Mouse (Mus musculus) gastrocnemius, adult 2 months (tissue): ENCODE data around the gene Pcsk2. TPM values are rescaled to one million over a fixed set of nuclear protein-coding genes. Genes with fewer than 3 reads are reported as not detected.

Experiments used
- DNase-seq: peaks from one replicate; pipeline ENCODE4 v3.0.0; 2022
- H3K27ac ChIP-seq: fragments of 200-600 bp; 2 replicates; pipeline ENCODE4 v1.8.1; 2022; ENCODE audit warnings: mild to moderate bottlenecking
- H3K4me3 ChIP-seq: fragments of 200-600 bp; 2 replicates; pipeline ENCODE4 v1.8.1; 2022; ENCODE audit warnings: mild to moderate bottlenecking, moderate library complexity
- CTCF ChIP-seq: fragments of 200-600 bp; IDR thresholded peaks from 2 replicates; pipeline ENCODE4 v1.8.1; 2022; ENCODE audit warnings: antibody characterized with exemption, mild to moderate bottlenecking, moderate library complexity
- intact Hi-C: fragments of 180-260 bp; cut with DNase I; formaldehyde crosslinking; loops from one replicate; pipeline ENCODE4 v1.15.1; 2025
- total RNA-seq, 2 experiments: library from RNA; stranded (reverse); gene quantifications; 2 replicates each; pipeline ENCODE4 v1.2.3; 2021

Gene Pcsk2
- total RNA-seq, 2 experiments from 2014 or later, result not detected

DNA sequence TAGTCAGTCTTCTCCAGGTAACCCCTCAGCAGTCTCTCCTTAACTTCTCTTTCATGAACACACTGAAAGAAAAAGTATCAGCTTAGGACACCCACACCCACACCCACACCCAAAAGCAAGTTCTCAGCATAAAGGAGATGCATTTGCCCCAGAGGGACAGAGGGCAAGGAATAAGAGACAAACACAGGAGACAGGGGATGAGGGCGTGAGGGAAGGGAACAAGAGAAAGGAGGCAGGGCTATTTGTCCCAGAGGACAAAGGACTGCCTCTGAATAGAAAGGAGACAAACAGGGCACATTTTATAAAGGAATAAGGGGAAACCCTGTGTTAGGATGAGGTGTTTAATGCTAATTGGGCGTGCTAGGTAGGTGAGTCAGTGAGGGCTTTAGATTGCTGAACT lies 133.6 kb downstream of the Pcsk2 start:
- intact Hi-C loops, result no loop called here
- no peak for TF ChIP-seq CTCF
- DNase-seq, result no peak
- H3K4me3 ChIP-seq, result no peak overlapping the region
- no peak overlapping the region for H3K27ac ChIP-seq

DNA sequence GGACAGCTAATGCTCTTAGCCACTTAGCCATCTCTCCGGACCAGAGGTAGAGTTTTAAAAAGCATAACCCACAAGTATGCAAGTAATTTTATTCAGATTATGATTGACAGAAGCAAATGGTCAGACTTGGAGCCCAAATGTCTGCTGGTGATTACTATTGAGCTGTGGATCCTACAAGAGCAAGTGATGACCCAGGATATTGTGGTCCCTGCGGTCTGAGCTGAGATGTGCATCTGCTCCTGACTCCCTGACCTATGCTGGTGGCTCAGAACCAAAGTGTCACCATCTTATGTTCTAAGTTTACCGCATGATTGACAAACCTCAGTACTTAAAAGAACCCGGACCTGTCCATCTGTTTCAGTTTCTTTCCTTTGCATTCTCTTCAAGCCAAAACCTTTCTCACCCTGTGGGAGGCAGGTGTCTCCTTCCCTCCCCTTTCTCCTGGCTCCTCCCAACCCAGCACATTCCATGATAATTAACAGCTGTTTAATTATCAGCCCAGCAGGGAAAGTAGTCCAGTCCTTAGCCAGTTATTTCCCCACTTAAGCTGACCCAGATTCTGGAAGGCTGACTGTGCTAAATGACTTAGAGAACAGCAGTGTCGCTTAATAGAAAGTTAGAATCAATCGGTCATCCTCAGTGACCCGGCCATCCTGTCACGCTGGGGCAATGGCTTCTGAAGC lies 136.1 kb downstream of the Pcsk2 start:
- Histone ChIP-seq H3K27ac (no peak overlapping the region), H3K4me3 (no peak overlapping the region)
- intact Hi-C loops, result no loop called here
- no peak for TF ChIP-seq CTCF
- no peak for DNase-seq

- no peak for DNase-seq
- TF ChIP-seq CTCF, result no peak
- no peak overlapping the region for H3K4me3 ChIP-seq
- intact Hi-C loops, result no loop called here
- no peak overlapping the region for H3K27ac ChIP-seq
These were observed 137.6 kb downstream of the Pcsk2 start for GRCm38 (mm10) chr2:143683513-143683912.

DNA sequence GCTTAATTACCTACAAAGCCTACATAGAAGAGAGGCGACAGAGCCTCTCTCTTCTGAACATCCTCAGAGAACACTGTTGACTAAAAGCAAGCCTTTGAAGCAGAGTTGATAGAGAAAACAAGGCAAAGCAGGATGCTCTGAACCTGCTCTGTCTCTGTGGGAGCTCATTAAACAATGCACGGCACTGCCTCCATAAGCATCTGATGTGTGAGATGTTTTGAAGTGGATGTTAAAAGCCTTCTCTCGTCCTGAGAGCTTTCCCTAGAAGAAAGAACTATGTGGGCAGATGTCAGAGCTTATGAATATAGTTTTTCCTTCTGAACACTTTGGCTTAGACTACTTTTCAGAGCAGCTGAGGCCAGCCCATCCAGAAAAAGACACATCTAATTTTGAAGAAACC lies 145.3 kb downstream of the Pcsk2 start:
- no peak for TF ChIP-seq CTCF
- H3K4me3 ChIP-seq, result no peak overlapping the region
- H3K27ac ChIP-seq, result no peak overlapping the region
- no peak for DNase-seq
- intact Hi-C loops, result no loop called here

DNA sequence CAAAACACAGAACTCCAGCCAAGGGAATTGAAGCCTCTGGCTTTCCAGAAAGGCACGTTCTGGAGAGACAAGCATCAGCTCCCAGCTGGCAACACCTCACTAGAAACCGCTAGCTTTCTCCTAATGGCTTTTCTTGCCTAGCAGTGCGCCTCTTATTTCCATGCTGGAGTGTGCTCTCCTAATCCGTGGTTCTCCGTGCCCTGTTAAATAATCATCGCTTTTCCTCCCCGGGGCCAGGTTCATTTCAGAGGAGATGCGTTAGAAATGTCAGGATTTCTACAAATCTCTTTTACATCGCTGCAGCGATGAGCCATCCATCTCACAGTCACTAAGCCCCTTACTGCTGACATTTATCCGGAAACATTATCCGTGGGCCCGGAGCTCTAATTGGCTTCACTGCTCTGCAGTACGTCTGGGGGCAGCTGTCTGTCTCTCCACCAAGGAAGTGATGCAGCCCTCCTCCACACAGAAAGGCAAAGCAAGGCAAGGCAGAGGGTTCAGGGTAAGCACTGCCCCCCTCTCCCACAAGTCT lies 150.1 kb downstream of the Pcsk2 start:
- no peak overlapping the region for H3K27ac ChIP-seq
- intact Hi-C loops, result no loop called here
- DNase-seq, result no peak
- H3K4me3 ChIP-seq, result no peak overlapping the region
- no peak for TF ChIP-seq CTCF

GRCm38 (mm10) chr2:143696704-143697103 lies 150.7 kb downstream of the Pcsk2 start:
- Histone ChIP-seq H3K4me3 (no peak overlapping the region), H3K27ac (no peak overlapping the region)
- intact Hi-C loops, result no loop called here
- no peak for DNase-seq
- TF ChIP-seq CTCF, result no peak

GRCm38 (mm10) chr2:143701141-143701540 lies 155.2 kb downstream of the Pcsk2 start:
- intact Hi-C loops, result no loop called here
- no peak overlapping the region for H3K27ac ChIP-seq
- TF ChIP-seq CTCF, result no peak
- H3K4me3 ChIP-seq, result no peak overlapping the region
- no peak for DNase-seq

- DNase-seq, result no peak
- intact Hi-C loops, result no loop called here
These were observed 157.0 kb downstream of the Pcsk2 start for GRCm38 (mm10) chr2:143702931-143703344.

DNA sequence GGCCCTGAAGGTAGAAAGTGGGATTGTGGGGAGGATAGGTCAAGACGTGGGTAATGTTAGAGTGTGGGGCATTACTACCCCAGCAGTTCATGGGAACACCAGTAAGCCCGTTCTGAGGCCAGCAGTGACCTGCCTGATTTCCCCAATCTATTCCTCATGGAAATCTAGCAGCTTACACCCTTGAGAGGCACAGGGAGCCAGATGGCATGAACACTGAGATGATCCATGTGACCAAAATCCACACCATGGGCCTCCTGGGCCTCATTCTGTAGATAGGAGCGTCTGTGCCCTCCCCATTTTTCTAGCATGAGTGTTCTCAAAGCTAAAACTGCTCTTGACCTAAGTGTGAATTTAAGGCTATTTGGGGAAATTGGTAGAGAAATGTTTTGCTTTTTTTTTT lies 162.2 kb downstream of the Pcsk2 start:
- intact Hi-C loops, result no loop called here
- no peak for DNase-seq
- no peak for TF ChIP-seq CTCF
- H3K27ac ChIP-seq, result no peak overlapping the region
- no peak overlapping the region for H3K4me3 ChIP-seq

More at GRCm38 (mm10) chr2:143702931-143703344, 157.0 kb downstream of the Pcsk2 start:
- no peak overlapping the region for H3K4me3 ChIP-seq
- TF ChIP-seq CTCF, result no peak
- H3K27ac ChIP-seq, result no peak overlapping the region

- intact Hi-C loops, result no loop called here
- no peak for TF ChIP-seq CTCF
These were observed 163.3 kb downstream of the Pcsk2 start for GRCm38 (mm10) chr2:143709249-143709648.

GRCm38 (mm10) chr2:143709979-143710378 lies 164.0 kb downstream of the Pcsk2 start:
- H3K27ac ChIP-seq, result no peak overlapping the region
- H3K4me3 ChIP-seq, result no peak overlapping the region
- no peak for TF ChIP-seq CTCF
- intact Hi-C loops, result no loop called here
- no peak for DNase-seq

More at GRCm38 (mm10) chr2:143709249-143709648, 163.3 kb downstream of the Pcsk2 start:
- H3K4me3 ChIP-seq, result no peak overlapping the region
- no peak for DNase-seq
- no peak overlapping the region for H3K27ac ChIP-seq

- intact Hi-C loops, result no loop called here
- TF ChIP-seq CTCF, result no peak
- DNase-seq, result no peak
- no peak overlapping the region for H3K27ac ChIP-seq
- no peak overlapping the region for H3K4me3 ChIP-seq
These were observed 165.9 kb downstream of the Pcsk2 start for GRCm38 (mm10) chr2:143711886-143712285.

GRCm38 (mm10) chr2:143712901-143713300 lies 166.9 kb downstream of the Pcsk2 start:
- intact Hi-C loops, result no loop called here
- TF ChIP-seq CTCF, result no peak
- H3K4me3 ChIP-seq, result no peak overlapping the region
- no peak overlapping the region for H3K27ac ChIP-seq
- DNase-seq, result no peak

DNA sequence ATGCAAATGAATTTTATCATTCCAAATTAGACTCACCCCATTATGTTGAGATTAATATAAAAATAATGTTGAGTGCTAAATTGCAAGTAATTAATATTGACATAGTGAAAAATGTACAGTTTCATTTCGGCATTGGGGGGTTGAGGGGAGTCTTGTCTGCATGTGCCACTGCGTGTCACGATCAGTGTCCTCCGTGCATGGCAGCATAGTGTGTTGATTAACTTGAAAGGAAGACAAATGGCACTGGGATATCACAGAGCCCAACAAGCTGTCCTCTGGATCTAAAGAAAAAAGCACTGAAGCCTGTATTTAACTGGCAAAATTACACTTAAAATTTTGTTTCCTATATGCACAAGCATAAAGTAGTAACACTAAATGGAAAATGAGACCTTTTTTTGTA lies 167.9 kb downstream of the Pcsk2 start:
- intact Hi-C loops, result no loop called here
- no peak for DNase-seq
- Histone ChIP-seq H3K4me3 (no peak overlapping the region), H3K27ac (no peak overlapping the region)
- TF ChIP-seq CTCF, result no peak
